Mouse (Mus musculus): Measurements from ENCODE around the gene C2cd5. TPM values are rescaled to one million over a fixed set of nuclear protein-coding genes. Genes with fewer than 3 reads are reported as not detected.

Gene C2cd5
- polyA plus RNA-seq, 1 experiment: not detected

DNA sequence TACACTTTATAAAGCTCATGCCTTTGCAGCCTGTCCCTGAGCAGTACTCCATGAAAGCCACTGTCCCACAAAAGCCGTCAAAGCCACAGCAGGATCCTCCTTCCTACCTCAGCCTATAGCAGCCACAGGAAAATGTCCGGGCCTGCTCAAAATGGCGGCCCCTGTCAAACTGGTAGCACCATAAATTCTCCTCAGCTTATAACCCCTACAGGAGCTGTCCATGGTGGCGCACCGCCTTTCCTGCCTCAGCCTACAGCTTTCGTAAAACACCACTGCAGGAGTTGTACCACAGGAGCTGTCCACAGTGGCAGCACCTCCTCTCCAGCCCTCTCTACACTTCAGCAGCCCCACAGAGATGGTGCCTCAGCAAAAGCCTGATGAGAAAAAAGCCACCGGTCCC lies 29.5 kb upstream of the C2cd5 start:
- Histone ChIP-seq H3K4me3 (ENCODE audit: insufficient read depth, low read depth, low read length) (no peak overlapping the region), H3K27ac (ENCODE audit: insufficient read depth, low read depth, low read length) (no peak overlapping the region), H3K4me1 (ENCODE audit: control insufficient read depth, insufficient read depth, low read length) (no peaks in the 10 kb centered on the region)
- TF ChIP-seq POLR2A (IDR thresholded peaks at IDR 0.05; ENCODE audit: insufficient read depth, low read depth, low read length) (no peak), CTCF (IDR thresholded peaks at IDR 0.05; ENCODE audit: insufficient read depth, low read depth, low read length) (no peak)
- 92% methylated on average over 7 of the region's 7 CpGs for WGBS

DNA sequence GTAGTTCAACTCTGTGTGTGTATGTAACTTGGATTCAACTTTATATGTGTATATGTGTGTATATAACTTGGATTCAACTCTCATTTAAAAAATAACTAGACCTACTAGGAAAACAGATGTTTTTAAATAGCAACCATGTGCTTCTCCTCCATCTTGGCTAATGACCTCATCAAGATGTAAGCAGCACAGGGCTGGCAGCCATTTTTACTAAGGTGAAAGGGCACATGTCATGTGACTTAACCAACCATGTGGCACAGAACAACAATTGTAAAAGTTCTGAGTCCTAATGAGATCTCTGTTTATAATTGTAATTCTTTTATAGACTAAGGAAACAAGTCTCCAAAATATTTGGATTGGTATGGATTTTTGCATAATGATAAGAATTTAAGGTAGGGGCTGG lies 25.8 kb upstream of the C2cd5 start:
- H3K4me3 ChIP-seq (ENCODE audit: insufficient read depth, low read depth, low read length): no peak overlapping the region
- TF ChIP-seq CTCF (IDR thresholded peaks at IDR 0.05; ENCODE audit: insufficient read depth, low read depth, low read length) (no peak), POLR2A (IDR thresholded peaks at IDR 0.05; ENCODE audit: insufficient read depth, low read depth, low read length) (no peak)
- H3K4me1 ChIP-seq (ENCODE audit: control insufficient read depth, insufficient read depth, low read length): no peaks in the 10 kb centered on the region
- no peak overlapping the region for H3K27ac ChIP-seq (ENCODE audit: insufficient read depth, low read depth, low read length)

DNA sequence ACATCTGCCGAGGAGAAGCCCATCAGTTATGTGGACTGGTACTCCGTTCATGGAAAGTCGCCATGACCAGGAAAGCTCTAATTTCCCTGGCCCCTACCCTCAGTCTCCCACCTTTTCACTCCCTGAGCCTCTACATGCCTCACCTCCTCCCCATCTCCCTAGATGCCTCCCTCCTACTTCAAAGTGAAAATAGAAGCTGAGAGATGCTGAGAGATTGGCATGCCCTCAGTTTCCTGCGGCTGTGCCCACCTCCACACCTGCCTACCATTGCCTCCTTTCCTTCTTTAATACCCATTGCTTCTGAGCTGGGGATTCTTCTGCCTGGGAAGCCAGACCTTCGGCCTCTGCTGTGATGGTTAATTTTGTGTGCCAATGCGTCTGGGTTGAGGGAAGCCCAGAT lies 19.4 kb upstream of the C2cd5 start:
- Histone ChIP-seq H3K4me3 (ENCODE audit: insufficient read depth, low read depth, low read length) (no peak overlapping the region), H3K4me1 (ENCODE audit: control insufficient read depth, insufficient read depth, low read length) (peaks cover 5% of the 10 kb centered on the region), H3K27ac (ENCODE audit: insufficient read depth, low read depth, low read length) (no peak overlapping the region)
- no peak for TF ChIP-seq POLR2A (IDR thresholded peaks at IDR 0.05; ENCODE audit: insufficient read depth, low read depth, low read length)
- WGBS: 96% methylated on average over 6 of the region's 6 CpGs

DNA sequence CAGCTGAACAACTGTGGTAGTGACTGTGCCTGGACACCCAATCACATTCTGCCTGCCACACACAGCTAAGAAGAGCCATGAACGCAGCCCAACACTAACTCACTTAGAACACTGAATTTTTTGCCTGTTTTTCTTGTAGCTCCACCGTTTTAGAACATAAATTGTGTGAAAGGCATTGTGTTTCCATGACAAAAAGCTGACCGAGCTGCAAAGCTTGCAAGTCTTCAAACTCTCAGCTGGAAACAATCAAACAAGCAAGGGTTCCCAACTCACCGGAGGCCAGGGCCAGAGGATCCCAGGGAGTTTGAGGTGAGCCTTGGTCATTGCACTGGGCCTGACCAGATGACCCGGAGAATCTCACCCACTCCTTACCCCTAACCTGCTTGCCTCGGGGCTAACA lies 16.8 kb upstream of the C2cd5 start:
- Histone ChIP-seq H3K4me3 (ENCODE audit: insufficient read depth, low read depth, low read length) (no peak overlapping the region), H3K4me1 (ENCODE audit: control insufficient read depth, insufficient read depth, low read length) (peaks cover 5% of the 10 kb centered on the region), H3K27ac (ENCODE audit: insufficient read depth, low read depth, low read length) (no peak overlapping the region)
- WGBS: 55% methylated on average over 6 of the region's 6 CpGs
- no peak for TF ChIP-seq POLR2A (IDR thresholded peaks at IDR 0.05; ENCODE audit: insufficient read depth, low read depth, low read length)
- no peak for TF ChIP-seq CTCF (IDR thresholded peaks at IDR 0.05; ENCODE audit: insufficient read depth, low read depth, low read length)

DNA sequence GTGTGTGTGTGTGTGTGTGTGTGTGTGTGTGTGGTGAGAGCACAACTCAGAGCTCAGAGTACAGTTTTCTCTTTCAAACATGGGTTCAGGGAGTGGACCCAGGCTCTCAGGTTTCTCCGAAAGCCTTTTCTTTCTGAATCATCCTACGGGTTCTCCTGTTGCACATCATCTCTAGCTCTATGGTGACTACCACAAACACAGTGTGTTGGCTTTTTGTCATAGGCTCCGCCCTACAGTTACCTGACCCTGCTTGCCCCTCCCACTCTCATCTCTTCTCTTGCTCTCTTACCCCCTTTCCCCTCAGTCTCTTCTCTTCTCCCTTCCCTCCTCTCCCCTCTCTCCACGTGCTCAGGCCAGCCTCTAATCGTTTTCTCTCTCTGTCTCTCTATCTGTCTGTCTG lies 15.6 kb upstream of the C2cd5 start:
- Histone ChIP-seq H3K27ac (ENCODE audit: insufficient read depth, low read depth, low read length) (no peak overlapping the region), H3K4me1 (ENCODE audit: control insufficient read depth, insufficient read depth, low read length) (peaks cover 5% of the 10 kb centered on the region), H3K4me3 (ENCODE audit: insufficient read depth, low read depth, low read length) (no peak overlapping the region)
- 86% methylated on average over 5 of the region's 5 CpGs for WGBS
- TF ChIP-seq CTCF (IDR thresholded peaks at IDR 0.05; ENCODE audit: insufficient read depth, low read depth, low read length): no peak
- no peak for TF ChIP-seq POLR2A (IDR thresholded peaks at IDR 0.05; ENCODE audit: insufficient read depth, low read depth, low read length)

DNA sequence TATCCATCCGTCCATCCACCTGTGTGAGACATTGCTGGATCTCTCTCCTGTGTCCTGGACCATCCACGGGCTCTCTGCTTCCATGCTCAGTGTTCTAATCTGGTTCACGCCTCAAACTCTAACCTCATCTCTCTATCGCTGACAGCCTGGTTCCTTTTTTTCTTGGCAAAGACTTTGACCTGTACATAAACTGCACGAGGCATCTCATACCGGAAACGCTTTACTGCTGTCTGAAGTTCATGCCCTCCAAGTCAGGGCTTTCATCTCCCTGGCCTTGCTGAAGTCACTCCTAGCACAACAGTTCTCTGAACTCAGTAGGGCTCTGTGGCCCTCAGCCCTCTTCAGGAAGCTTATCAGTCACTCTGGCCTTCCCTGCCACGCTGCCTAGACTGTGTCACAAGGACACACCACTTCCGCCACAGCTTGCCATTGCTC lies 15.1 kb upstream of the C2cd5 start:
- H3K4me1 ChIP-seq (ENCODE audit: control insufficient read depth, insufficient read depth, low read length): peaks cover 5% of the 10 kb centered on the region
- 61% methylated on average over 9 of the region's 9 CpGs for WGBS
- H3K27ac ChIP-seq (ENCODE audit: insufficient read depth, low read depth, low read length): 0 out of 2 replicates have a peak overlapping the region, but pooled peaks have one; percentile 8
- TF ChIP-seq POLR2A (IDR thresholded peaks at IDR 0.05; ENCODE audit: insufficient read depth, low read depth, low read length) (no peak), CTCF (IDR thresholded peaks at IDR 0.05; ENCODE audit: insufficient read depth, low read depth, low read length) (no peak)
- H3K4me3 ChIP-seq (ENCODE audit: insufficient read depth, low read depth, low read length): no peak overlapping the region

DNA sequence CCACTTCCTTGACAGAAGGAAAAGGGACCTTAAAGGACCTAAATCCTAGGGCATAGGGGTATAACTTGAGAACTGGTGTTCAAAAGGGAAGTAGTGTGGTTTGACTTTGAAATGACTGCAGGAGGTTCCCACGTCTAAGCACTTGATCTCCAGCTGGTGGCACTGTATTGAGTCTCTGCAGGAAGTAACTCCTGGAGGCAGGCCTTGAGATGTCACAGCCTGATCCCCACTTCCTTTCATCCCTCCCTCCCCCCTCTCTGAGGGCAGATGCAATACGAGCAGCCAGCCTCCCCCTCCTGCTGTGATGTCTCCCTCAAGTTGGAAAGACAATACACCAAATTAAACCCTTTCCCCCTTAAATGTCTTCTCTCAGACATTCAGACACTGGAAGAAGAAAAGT lies 14.6 kb upstream of the C2cd5 start:
- Histone ChIP-seq H3K4me1 (ENCODE audit: control insufficient read depth, insufficient read depth, low read length) (peaks cover 5% of the 10 kb centered on the region), H3K27ac (ENCODE audit: insufficient read depth, low read depth, low read length) (0 out of 2 replicates have a peak overlapping the region, but pooled peaks have one; percentile 8), H3K4me3 (ENCODE audit: insufficient read depth, low read depth, low read length) (no peak overlapping the region)
- 4% methylated on average over 2 of the region's 2 CpGs for WGBS
- no peak for TF ChIP-seq POLR2A (IDR thresholded peaks at IDR 0.05; ENCODE audit: insufficient read depth, low read depth, low read length)
- TF ChIP-seq CTCF (IDR thresholded peaks at IDR 0.05; ENCODE audit: insufficient read depth, low read depth, low read length): no peak

DNA sequence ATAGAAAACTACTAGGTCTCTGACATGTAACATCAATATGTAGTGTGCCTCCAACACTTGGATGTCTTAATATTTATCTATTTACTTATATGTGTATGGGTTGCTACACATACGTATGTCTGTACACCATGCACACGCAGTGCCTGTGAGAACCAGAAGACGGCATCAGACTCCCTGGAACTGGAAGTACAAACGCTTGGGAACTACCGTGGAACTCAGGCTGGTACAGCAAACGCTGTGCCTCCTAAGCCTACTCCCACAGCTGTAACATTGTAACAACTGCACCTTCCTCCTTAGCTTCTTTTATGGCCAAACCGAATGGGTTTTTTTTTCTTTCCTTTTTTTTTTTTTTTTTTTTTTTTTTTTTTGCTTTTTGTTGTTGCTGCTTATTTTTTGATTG lies 10.4 kb upstream of the C2cd5 start:
- Histone ChIP-seq H3K27ac (ENCODE audit: insufficient read depth, low read depth, low read length) (no peak overlapping the region), H3K4me1 (ENCODE audit: control insufficient read depth, insufficient read depth, low read length) (peaks cover 5% of the 10 kb centered on the region), H3K4me3 (ENCODE audit: insufficient read depth, low read depth, low read length) (no peak overlapping the region)
- TF ChIP-seq CTCF (IDR thresholded peaks at IDR 0.05; ENCODE audit: insufficient read depth, low read depth, low read length) (no peak), POLR2A (IDR thresholded peaks at IDR 0.05; ENCODE audit: insufficient read depth, low read depth, low read length) (no peak)
- 71% methylated on average over 7 of the region's 7 CpGs for WGBS

DNA sequence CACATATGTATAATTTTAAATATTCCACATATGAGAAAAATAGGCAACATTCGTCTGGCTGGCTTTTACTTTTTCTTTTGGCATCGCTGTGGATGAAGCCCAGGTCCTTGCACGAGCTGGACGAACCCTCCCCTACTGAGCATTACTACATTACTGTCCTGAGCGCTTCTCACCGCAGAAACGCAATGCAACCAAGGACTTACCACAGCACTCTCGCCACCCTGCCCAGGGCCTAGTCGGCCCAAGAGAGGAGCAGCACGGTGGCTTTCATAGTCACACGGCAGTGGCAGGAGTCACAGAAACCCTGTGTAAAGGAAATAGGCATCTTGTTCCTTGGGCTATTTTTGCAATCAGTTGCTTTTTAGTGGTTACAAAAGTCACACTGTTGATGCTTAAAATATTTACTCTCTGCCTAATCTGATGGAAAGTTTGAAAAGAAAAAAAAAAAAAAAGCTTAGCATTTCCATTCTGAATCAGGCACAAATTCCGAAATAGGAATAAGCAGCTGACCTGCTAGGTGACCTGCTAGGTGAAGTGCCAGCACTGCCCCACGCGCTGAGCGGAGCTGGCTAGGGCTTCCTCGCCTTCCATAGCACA lies 9.8 kb upstream of the C2cd5 start:
- H3K27ac ChIP-seq (ENCODE audit: insufficient read depth, low read depth, low read length): no peak overlapping the region
- H3K4me1 ChIP-seq (ENCODE audit: control insufficient read depth, insufficient read depth, low read length): peaks cover 2% of the 10 kb centered on the region; the same call in 1 of the 2 replicates
- H3K4me3 ChIP-seq (ENCODE audit: insufficient read depth, low read depth, low read length): no peak overlapping the region
- TF ChIP-seq POLR2A (IDR thresholded peaks at IDR 0.05; ENCODE audit: insufficient read depth, low read depth, low read length) (no peak), CTCF (IDR thresholded peaks at IDR 0.05; ENCODE audit: insufficient read depth, low read depth, low read length) (no peak)
- WGBS: 78% methylated on average over 16 of the region's 16 CpGs

DNA sequence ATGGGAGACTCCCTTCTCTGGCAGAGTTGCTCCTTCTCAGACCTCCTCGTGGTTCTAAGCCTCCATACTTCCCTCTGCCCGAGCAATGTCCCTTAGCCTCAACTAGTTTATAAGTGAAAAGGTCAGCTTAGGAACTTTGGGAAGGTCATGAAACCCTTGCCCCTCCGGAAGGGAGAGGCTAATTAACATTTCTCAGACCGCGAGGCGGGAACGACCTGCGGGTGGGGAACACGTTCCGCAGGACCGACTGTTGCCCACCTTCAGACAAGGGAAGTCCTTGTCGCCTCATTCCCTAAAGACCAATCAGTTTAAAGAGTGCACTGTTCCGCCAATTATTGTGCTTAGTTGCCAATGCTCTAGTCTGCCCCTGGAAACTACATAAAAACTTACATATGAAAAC lies 8.1 kb upstream of the C2cd5 start:
- Histone ChIP-seq H3K4me1 (ENCODE audit: control insufficient read depth, insufficient read depth, low read length) (no peaks in the 10 kb centered on the region), H3K4me3 (ENCODE audit: insufficient read depth, low read depth, low read length) (no peak overlapping the region), H3K27ac (ENCODE audit: insufficient read depth, low read depth, low read length) (no peak overlapping the region)
- 87% methylated on average over 13 of the region's 13 CpGs for WGBS
- no peak for TF ChIP-seq POLR2A (IDR thresholded peaks at IDR 0.05; ENCODE audit: insufficient read depth, low read depth, low read length)
- no peak for TF ChIP-seq CTCF (IDR thresholded peaks at IDR 0.05; ENCODE audit: insufficient read depth, low read depth, low read length)

Data from olfactory bulb, adult 2 months (tissue).